Mouse (Mus musculus): ENCODE measurements around the gene Hnrnpa2b1. TPM values are rescaled to one million over a fixed set of nuclear protein-coding genes. Genes with fewer than 3 reads are reported as not detected.

The Hnrnpa2b1 gene
- polyA plus RNA-seq (2014; fragmentation: Nextera tagmentation; extraction: Ambion mirVana), result 1,176 and 1,224 TPM in 2 replicates

- Histone ChIP-seq H3K4me2 (replicated peaks; ENCODE audit: low read depth, low read length) (peak within 1 kb of the TSS; percentile 70), H3K27me3 (ENCODE audit: control insufficient read depth, insufficient read depth, low read length) (no peaks in the 10 kb centered on the region), H3K4me1 (ENCODE audit: control insufficient read depth, insufficient read depth, low read length) (peaks cover 27% of the 10 kb centered on the region), H3K9ac (replicated peaks; ENCODE audit: low read depth, low read length) (peak within 1 kb of the TSS; percentile 100), H3K9me3 (ENCODE audit: control insufficient read depth, low read depth, low read length) (no peaks in the 10 kb centered on the region), H3K4me3 (ENCODE audit: low read depth, low read length) (peak within 1 kb of the TSS; percentile 98), H3K36me3 (ENCODE audit: control insufficient read depth, insufficient read depth, low read length) (peaks cover 49% of the 10 kb centered on the region), H3K27ac (ENCODE audit: low read length) (peak within 1 kb of the TSS; percentile 100)
- under 1% methylated on average over 63 of the region's 63 CpGs for WGBS
- peak; percentile 93 for ATAC-seq (ENCODE audit: insufficient number of reproducible peaks, insufficient read depth, low FRiP score, low read depth)
Observed at GRCm38 (mm10) chr6:51469715-51470310, at the start of gene Hnrnpa2b1. TSS of gene Hnrnpa2b1 (minus strand) at chr6:51469894.

- ATAC-seq (ENCODE audit: insufficient number of reproducible peaks, insufficient read depth, low FRiP score, low read depth), result no peak
- no peak overlapping the region for H3K4me3 ChIP-seq (ENCODE audit: low read depth, low read length)
- H3K9ac ChIP-seq (replicated peaks; ENCODE audit: low read depth, low read length), result no peak overlapping the region
- no peaks in the 10 kb centered on the region for H3K4me1 ChIP-seq (ENCODE audit: control insufficient read depth, insufficient read depth, low read length)
- no peak overlapping the region for H3K4me2 ChIP-seq (replicated peaks; ENCODE audit: low read depth, low read length)
- H3K27me3 ChIP-seq (ENCODE audit: control insufficient read depth, insufficient read depth, low read length), result no peaks in the 10 kb centered on the region
- WGBS, result 88% methylated on average over 7 of the region's 7 CpGs
- no peak overlapping the region for H3K27ac ChIP-seq (ENCODE audit: low read length)
- H3K9me3 ChIP-seq (ENCODE audit: control insufficient read depth, low read depth, low read length), result peaks cover 5% of the 10 kb centered on the region; the same call in 1 of the 2 replicates
- H3K36me3 ChIP-seq (ENCODE audit: control insufficient read depth, insufficient read depth, low read length), result no peaks in the 10 kb centered on the region
Observed at GRCm38 (mm10) chr6:51514860-51515259, 45.2 kb upstream of the Hnrnpa2b1 start.

- Histone ChIP-seq H3K4me1 (ENCODE audit: control insufficient read depth, insufficient read depth, low read length) (no peaks in the 10 kb centered on the region), H3K9ac (replicated peaks; ENCODE audit: low read depth, low read length) (no peak overlapping the region), H3K27me3 (ENCODE audit: control insufficient read depth, insufficient read depth, low read length) (no peaks in the 10 kb centered on the region), H3K36me3 (ENCODE audit: control insufficient read depth, insufficient read depth, low read length) (no peaks in the 10 kb centered on the region), H3K9me3 (ENCODE audit: control insufficient read depth, low read depth, low read length) (peaks cover 5% of the 10 kb centered on the region; the same call in 1 of the 2 replicates), H3K4me2 (replicated peaks; ENCODE audit: low read depth, low read length) (no peak overlapping the region), H3K27ac (ENCODE audit: low read length) (no peak overlapping the region), H3K4me3 (ENCODE audit: low read depth, low read length) (no peak overlapping the region)
- 73% methylated on average over 3 of the region's 3 CpGs for WGBS
- ATAC-seq (ENCODE audit: insufficient number of reproducible peaks, insufficient read depth, low FRiP score, low read depth), result 0 out of 2 replicates have a peak, but pooled peaks have one; percentile 33
Observed at GRCm38 (mm10) chr6:51513745-51514144, 44.1 kb upstream of the Hnrnpa2b1 start.

- WGBS, result 39% methylated on average over 1 of the region's 1 CpGs
- H3K36me3 ChIP-seq (ENCODE audit: control insufficient read depth, insufficient read depth, low read length), result no peaks in the 10 kb centered on the region
Observed at GRCm38 (mm10) chr6:51510946-51511345, 41.3 kb upstream of the Hnrnpa2b1 start.

GRCm38 (mm10) chr6:51510094-51510493, 40.4 kb upstream of the Hnrnpa2b1 start:
- Histone ChIP-seq H3K4me3 (ENCODE audit: low read depth, low read length) (no peak overlapping the region), H3K4me2 (replicated peaks; ENCODE audit: low read depth, low read length) (no peak overlapping the region), H3K9me3 (ENCODE audit: control insufficient read depth, low read depth, low read length) (no peaks in the 10 kb centered on the region), H3K36me3 (ENCODE audit: control insufficient read depth, insufficient read depth, low read length) (no peaks in the 10 kb centered on the region), H3K27ac (ENCODE audit: low read length) (no peak overlapping the region), H3K4me1 (ENCODE audit: control insufficient read depth, insufficient read depth, low read length) (no peaks in the 10 kb centered on the region), H3K27me3 (ENCODE audit: control insufficient read depth, insufficient read depth, low read length) (no peaks in the 10 kb centered on the region), H3K9ac (replicated peaks; ENCODE audit: low read depth, low read length) (no peak overlapping the region)
- 30% methylated on average over 5 of the region's 5 CpGs for WGBS
- no peak for ATAC-seq (ENCODE audit: insufficient number of reproducible peaks, insufficient read depth, low FRiP score, low read depth)

More at GRCm38 (mm10) chr6:51510946-51511345, 41.3 kb upstream of the Hnrnpa2b1 start:
- no peaks in the 10 kb centered on the region for H3K27me3 ChIP-seq (ENCODE audit: control insufficient read depth, insufficient read depth, low read length)
- no peak overlapping the region for H3K27ac ChIP-seq (ENCODE audit: low read length)
- H3K4me2 ChIP-seq (replicated peaks; ENCODE audit: low read depth, low read length), result no peak overlapping the region
- ATAC-seq (ENCODE audit: insufficient number of reproducible peaks, insufficient read depth, low FRiP score, low read depth), result no peak
- H3K9ac ChIP-seq (replicated peaks; ENCODE audit: low read depth, low read length), result no peak overlapping the region
- H3K4me3 ChIP-seq (ENCODE audit: low read depth, low read length), result no peak overlapping the region
- no peaks in the 10 kb centered on the region for H3K4me1 ChIP-seq (ENCODE audit: control insufficient read depth, insufficient read depth, low read length)
- no peaks in the 10 kb centered on the region for H3K9me3 ChIP-seq (ENCODE audit: control insufficient read depth, low read depth, low read length)

- Histone ChIP-seq H3K27ac (ENCODE audit: low read length) (no peak overlapping the region), H3K9me3 (ENCODE audit: control insufficient read depth, low read depth, low read length) (no peaks in the 10 kb centered on the region), H3K27me3 (ENCODE audit: control insufficient read depth, insufficient read depth, low read length) (no peaks in the 10 kb centered on the region), H3K36me3 (ENCODE audit: control insufficient read depth, insufficient read depth, low read length) (no peaks in the 10 kb centered on the region), H3K4me3 (ENCODE audit: low read depth, low read length) (peak overlapping the region; percentile 20; the same call in 1 of the 2 replicates), H3K4me2 (replicated peaks; ENCODE audit: low read depth, low read length) (peak overlapping the region; percentile 33), H3K9ac (replicated peaks; ENCODE audit: low read depth, low read length) (no peak overlapping the region; the same call in 1 of the 2 replicates), H3K4me1 (ENCODE audit: control insufficient read depth, insufficient read depth, low read length) (no peaks in the 10 kb centered on the region)
- WGBS, result 24% methylated on average over 18 of the region's 18 CpGs
- ATAC-seq (ENCODE audit: insufficient number of reproducible peaks, insufficient read depth, low FRiP score, low read depth), result no peak
Observed at GRCm38 (mm10) chr6:51508750-51509648, 39.3 kb upstream of the Hnrnpa2b1 start.

- H3K4me3 ChIP-seq (ENCODE audit: low read depth, low read length), result no peak overlapping the region
- no peak for ATAC-seq (ENCODE audit: insufficient number of reproducible peaks, insufficient read depth, low FRiP score, low read depth)
- no peaks in the 10 kb centered on the region for H3K9me3 ChIP-seq (ENCODE audit: control insufficient read depth, low read depth, low read length)
- no peaks in the 10 kb centered on the region for H3K4me1 ChIP-seq (ENCODE audit: control insufficient read depth, insufficient read depth, low read length)
- no peak overlapping the region for H3K9ac ChIP-seq (replicated peaks; ENCODE audit: low read depth, low read length)
- H3K4me2 ChIP-seq (replicated peaks; ENCODE audit: low read depth, low read length), result no peak overlapping the region
- H3K27ac ChIP-seq (ENCODE audit: low read length), result no peak overlapping the region
- 69% methylated on average over 2 of the region's 2 CpGs for WGBS
- no peaks in the 10 kb centered on the region for H3K36me3 ChIP-seq (ENCODE audit: control insufficient read depth, insufficient read depth, low read length)
- no peaks in the 10 kb centered on the region for H3K27me3 ChIP-seq (ENCODE audit: control insufficient read depth, insufficient read depth, low read length)
Observed at GRCm38 (mm10) chr6:51507556-51507955, 37.9 kb upstream of the Hnrnpa2b1 start.

GRCm38 (mm10) chr6:51505671-51506070, 36.0 kb upstream of the Hnrnpa2b1 start:
- Histone ChIP-seq H3K4me2 (replicated peaks; ENCODE audit: low read depth, low read length) (no peak overlapping the region), H3K27ac (ENCODE audit: low read length) (no peak overlapping the region), H3K36me3 (ENCODE audit: control insufficient read depth, insufficient read depth, low read length) (no peaks in the 10 kb centered on the region), H3K4me3 (ENCODE audit: low read depth, low read length) (no peak overlapping the region), H3K27me3 (ENCODE audit: control insufficient read depth, insufficient read depth, low read length) (no peaks in the 10 kb centered on the region), H3K4me1 (ENCODE audit: control insufficient read depth, insufficient read depth, low read length) (no peaks in the 10 kb centered on the region), H3K9me3 (ENCODE audit: control insufficient read depth, low read depth, low read length) (no peaks in the 10 kb centered on the region), H3K9ac (replicated peaks; ENCODE audit: low read depth, low read length) (no peak overlapping the region)
- no peak for ATAC-seq (ENCODE audit: insufficient number of reproducible peaks, insufficient read depth, low FRiP score, low read depth)
- 50% methylated on average over 1 of the region's 1 CpGs for WGBS

Data from stomach, embryonic 14.5 days (tissue).